Mouse (Mus musculus) ES-E14 (cell line): ENCODE data around the gene 4930432M17Rik.

Source experiments
- CHD2 ChIP-seq: IDR thresholded peaks from 2 replicates; pipeline ENCODE4 v1.6.1; 2014; ENCODE audit warnings: mild to moderate bottlenecking, low read depth, low read length, inconsistent platforms
- MAFK ChIP-seq: IDR thresholded peaks from 2 replicates; pipeline ENCODE4 v1.6.1; 2014; ENCODE audit warnings: mild to moderate bottlenecking, low read depth, low read length, inconsistent platforms; ENCODE audit not compliant: insufficient read depth
- ZC3H11A ChIP-seq: IDR thresholded peaks from 2 replicates; pipeline ENCODE4 v1.6.1; 2012; ENCODE audit warnings: low read depth, mild to moderate bottlenecking, inconsistent platforms, low read length, borderline replicate concordance
- ZNF384 ChIP-seq: IDR thresholded peaks from 2 replicates; pipeline ENCODE4 v1.6.1; 2012; ENCODE audit warnings: low read depth, low read length, inconsistent platforms

GRCm38 (mm10) chr3:121684552-121684951, 14.0 kb downstream of the 4930432M17Rik start:
- no peak for TF ChIP-seq ZC3H11A
- no peak for TF ChIP-seq CHD2
- no peak for TF ChIP-seq ZNF384
- no peak for TF ChIP-seq MAFK
